Mouse (Mus musculus): ENCODE measurements around the gene Sv2b. TPM values are rescaled to one million over a fixed set of nuclear protein-coding genes. Genes with fewer than 3 reads are reported as not detected.

Sv2b gene
- polyA plus RNA-seq, 1 experiment from 2014 or later, result 12.0 TPM

DNA sequence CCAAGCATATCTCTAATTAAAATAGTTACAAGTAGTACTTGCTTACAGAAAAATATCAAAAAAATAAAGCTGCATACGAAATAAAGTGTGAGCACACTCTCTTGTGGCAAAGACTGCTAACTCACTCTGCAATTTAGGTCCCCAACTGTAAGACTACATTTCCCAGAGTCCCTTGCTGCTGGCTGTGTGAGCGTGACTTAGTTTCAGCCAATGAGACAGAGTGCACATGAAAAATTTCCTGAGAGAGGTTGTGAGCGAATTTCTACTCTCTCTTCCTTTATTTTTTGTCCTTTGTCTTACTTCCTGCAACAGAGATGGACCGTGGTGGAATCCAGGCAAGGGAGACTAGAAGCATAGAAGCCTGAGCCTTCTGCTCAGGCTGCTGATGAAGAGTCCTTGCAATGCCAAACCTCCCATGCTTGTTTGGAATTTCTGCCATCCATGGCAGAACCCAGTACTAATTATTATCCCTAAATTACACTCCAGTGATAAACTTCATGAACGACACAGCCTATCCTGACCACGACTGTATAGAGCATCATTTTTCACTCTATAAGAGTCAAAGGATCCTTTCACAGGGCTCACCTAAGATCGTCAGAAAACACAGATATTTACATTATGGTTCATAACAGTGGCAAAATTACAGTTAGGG lies 190.9 kb downstream of the Sv2b start:
- no peaks in the 10 kb centered on the region for H3K36me3 ChIP-seq
- peak; percentile 82 for ATAC-seq (ENCODE audit: low read depth)
- peak overlapping the region; percentile 28 for H3K4me3 ChIP-seq
- WGBS, result 44% methylated on average over 7 of the region's 7 CpGs
- H3K9ac ChIP-seq, result no peak overlapping the region; the same call in 1 of the 2 replicates
- H3K27me3 ChIP-seq, result no peaks in the 10 kb centered on the region
- peaks cover 4% of the 10 kb centered on the region; the same call in 1 of the 2 replicates for H3K4me1 ChIP-seq (replicated peaks)
- no peaks in the 10 kb centered on the region for H3K9me3 ChIP-seq
- H3K27ac ChIP-seq (replicated peaks), result 0 out of 2 replicates have a peak overlapping the region, but pooled peaks have one; percentile 53
- peak overlapping the region; percentile 53 for H3K4me2 ChIP-seq

- H3K9ac ChIP-seq, result no peak overlapping the region
- 9% methylated on average over 6 of the region's 6 CpGs for WGBS
- ATAC-seq (ENCODE audit: low read depth), result peak; percentile 56; the same call in 1 of the 2 replicates
- no peak overlapping the region for H3K4me2 ChIP-seq
- no peak overlapping the region for H3K27ac ChIP-seq (replicated peaks)
- no peak overlapping the region for H3K4me3 ChIP-seq
- H3K9me3 ChIP-seq, result no peaks in the 10 kb centered on the region
- H3K36me3 ChIP-seq, result no peaks in the 10 kb centered on the region
- no peaks in the 10 kb centered on the region for H3K4me1 ChIP-seq (replicated peaks)
- peaks cover 5% of the 10 kb centered on the region; the same call in 1 of the 2 replicates for H3K27me3 ChIP-seq
These were observed 198.4 kb downstream of the Sv2b start for GRCm38 (mm10) chr7:75110689-75111088.

- no peak for ATAC-seq (ENCODE audit: low read depth)
- no peak overlapping the region for H3K4me3 ChIP-seq
- H3K27me3 ChIP-seq, result peaks cover 5% of the 10 kb centered on the region; the same call in 1 of the 2 replicates
- H3K27ac ChIP-seq (replicated peaks), result no peak overlapping the region
- no peaks in the 10 kb centered on the region for H3K9me3 ChIP-seq
- H3K9ac ChIP-seq, result no peak overlapping the region
- H3K4me2 ChIP-seq, result no peak overlapping the region
- H3K4me1 ChIP-seq (replicated peaks), result peaks cover 8% of the 10 kb centered on the region; the same call in 1 of the 2 replicates
- H3K36me3 ChIP-seq, result no peaks in the 10 kb centered on the region
These were observed 201.6 kb downstream of the Sv2b start for GRCm38 (mm10) chr7:75107441-75107840.

DNA sequence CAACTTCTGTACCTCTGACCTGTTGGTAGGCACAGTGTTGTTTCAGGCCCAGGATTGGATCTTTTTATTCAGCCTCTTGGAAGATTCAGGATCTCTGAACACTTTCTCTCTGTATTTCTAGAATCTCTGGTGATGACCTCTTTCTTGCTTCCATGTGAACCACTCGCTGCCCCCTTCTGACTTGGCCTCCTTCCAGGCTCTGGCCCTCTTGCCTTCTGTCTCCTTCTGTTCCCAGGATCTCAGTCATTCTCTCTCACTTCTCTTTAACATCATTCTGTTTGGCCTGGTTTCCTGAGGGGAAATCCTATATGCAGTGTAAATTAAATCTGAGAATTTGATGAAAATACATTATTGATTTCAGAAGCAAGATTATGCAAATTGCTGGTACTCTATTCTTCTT lies 205.2 kb downstream of the Sv2b start:
- Histone ChIP-seq H3K36me3 (no peaks in the 10 kb centered on the region), H3K4me1 (replicated peaks) (peaks cover 12% of the 10 kb centered on the region; the same call in 1 of the 2 replicates), H3K27ac (replicated peaks) (no peak overlapping the region), H3K4me2 (no peak overlapping the region), H3K9me3 (no peaks in the 10 kb centered on the region), H3K4me3 (no peak overlapping the region), H3K27me3 (no peaks in the 10 kb centered on the region), H3K9ac (no peak overlapping the region)
- ATAC-seq (ENCODE audit: low read depth), result no peak
- WGBS, result 54% methylated on average over 1 of the region's 1 CpGs

DNA sequence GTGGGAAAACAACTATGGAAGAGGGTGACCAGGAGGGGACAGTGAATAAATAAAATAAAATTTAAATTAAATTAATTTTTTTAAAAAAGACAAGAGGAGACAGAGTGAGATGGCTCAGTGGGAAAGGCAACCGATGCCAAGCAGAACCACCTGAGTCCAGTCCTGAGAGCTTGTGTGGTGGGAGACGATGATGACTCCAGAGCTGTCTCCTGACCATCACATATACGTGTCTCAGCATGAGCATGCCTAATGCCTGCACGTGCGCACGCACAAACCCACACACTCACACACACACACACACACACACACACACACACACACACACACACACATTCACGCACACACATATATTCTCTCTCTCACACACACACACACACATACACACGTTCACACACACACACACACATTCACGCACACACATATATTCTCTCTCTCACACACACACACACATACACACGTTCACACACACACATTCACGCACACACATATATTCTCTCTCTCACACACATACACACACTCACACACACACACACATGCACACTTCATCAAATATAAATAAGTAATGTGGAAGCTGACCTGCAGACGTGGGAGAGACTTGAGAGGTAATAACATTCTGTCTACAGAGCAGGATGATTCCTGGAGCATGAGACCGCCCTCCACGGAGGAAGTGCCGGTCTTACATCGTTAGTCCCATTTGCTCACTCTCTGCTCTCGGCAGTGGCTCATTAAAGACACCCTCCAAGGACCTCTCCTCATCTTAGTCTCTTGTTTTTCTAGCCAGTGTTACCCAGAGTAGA lies 206.3 kb downstream of the Sv2b start:
- Histone ChIP-seq H3K27me3 (no peaks in the 10 kb centered on the region), H3K9ac (no peak overlapping the region), H3K27ac (replicated peaks) (peak overlapping the region; percentile 64), H3K4me2 (no peak overlapping the region), H3K9me3 (no peaks in the 10 kb centered on the region), H3K4me1 (replicated peaks) (peaks cover 12% of the 10 kb centered on the region; the same call in 1 of the 2 replicates), H3K36me3 (no peaks in the 10 kb centered on the region), H3K4me3 (no peak overlapping the region)
- ATAC-seq (ENCODE audit: low read depth), result peak; percentile 47; the same call in 1 of the 2 replicates
- 74% methylated on average over 17 of the region's 17 CpGs for WGBS

DNA sequence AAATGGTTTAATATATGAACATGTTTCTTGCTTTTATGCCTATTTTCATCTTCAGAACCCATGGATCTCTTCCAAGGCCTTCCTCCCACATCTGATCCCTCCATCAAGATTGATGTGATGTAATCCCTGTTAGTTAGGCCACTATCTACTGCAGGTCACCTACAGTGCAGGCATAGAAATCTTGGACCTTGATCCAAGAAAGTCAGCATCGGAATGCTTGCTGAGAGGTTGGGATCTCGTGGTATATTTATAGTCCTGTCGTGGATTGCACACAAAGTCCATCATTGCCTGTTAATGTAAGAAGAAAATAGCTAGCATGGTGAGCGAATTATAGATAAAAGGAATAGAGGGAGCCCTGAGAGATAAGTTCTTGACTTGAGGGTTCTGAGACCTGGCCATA lies 223.6 kb downstream of the Sv2b start:
- Histone ChIP-seq H3K27ac (replicated peaks) (no peak overlapping the region), H3K9ac (no peak overlapping the region), H3K4me1 (replicated peaks) (no peaks in the 10 kb centered on the region), H3K36me3 (no peaks in the 10 kb centered on the region), H3K4me2 (no peak overlapping the region), H3K4me3 (no peak overlapping the region), H3K9me3 (no peaks in the 10 kb centered on the region), H3K27me3 (no peaks in the 10 kb centered on the region)
- WGBS, result 82% methylated on average over 4 of the region's 4 CpGs
- no peak for ATAC-seq (ENCODE audit: low read depth)

DNA sequence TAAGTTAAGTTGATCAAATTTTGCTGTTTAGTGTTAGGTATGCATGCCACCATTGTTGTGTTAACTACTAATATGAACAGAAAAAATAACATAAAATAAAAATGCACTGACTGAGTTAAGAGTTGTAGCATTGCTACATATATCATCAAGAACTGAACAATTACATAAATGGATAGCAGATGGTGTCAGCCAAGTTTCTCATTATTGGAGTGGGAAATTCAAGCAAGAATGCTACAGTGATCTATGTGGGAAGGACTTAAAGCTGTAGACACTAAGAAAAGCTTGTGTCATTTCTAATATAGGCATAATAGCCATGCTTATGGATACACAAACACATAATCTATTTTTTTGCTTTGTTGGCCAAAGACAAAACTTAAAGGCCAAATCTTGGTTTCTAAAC lies 228.9 kb downstream of the Sv2b start:
- no peak for ATAC-seq (ENCODE audit: low read depth)
- 0 out of 2 replicates have a peak, but pooled peaks cover 5% of the 10 kb centered on the region for H3K4me1 ChIP-seq (replicated peaks)
- H3K9ac ChIP-seq, result no peak overlapping the region
- no peaks in the 10 kb centered on the region for H3K27me3 ChIP-seq
- no peak overlapping the region for H3K4me2 ChIP-seq
- H3K4me3 ChIP-seq, result no peak overlapping the region
- no peaks in the 10 kb centered on the region for H3K9me3 ChIP-seq
- H3K27ac ChIP-seq (replicated peaks), result no peak overlapping the region
- no peaks in the 10 kb centered on the region for H3K36me3 ChIP-seq

GRCm38 (mm10) chr7:75077560-75078208 lies 231.4 kb downstream of the Sv2b start:
- no peak overlapping the region for H3K27ac ChIP-seq (replicated peaks)
- no peak for ATAC-seq (ENCODE audit: low read depth)
- no peak overlapping the region for H3K4me2 ChIP-seq
- H3K9ac ChIP-seq, result no peak overlapping the region
- H3K4me1 ChIP-seq (replicated peaks), result 0 out of 2 replicates have a peak, but pooled peaks cover 5% of the 10 kb centered on the region
- no peak overlapping the region for H3K4me3 ChIP-seq
- WGBS, result 52% methylated on average over 8 of the region's 8 CpGs
- no peaks in the 10 kb centered on the region for H3K27me3 ChIP-seq
- H3K36me3 ChIP-seq, result no peaks in the 10 kb centered on the region
- H3K9me3 ChIP-seq, result no peaks in the 10 kb centered on the region

Other genes with a start within 250 kb of the Sv2b start
- gene Akap13, start 146.3 kb upstream of the Sv2b start, polyA plus RNA-seq (2015; fragmentation: Nextera tagmentation; extraction: Ambion mirVana), result 20.0 and 21.5 TPM in 2 replicates

All from neural tube, embryonic 13.5 days (tissue).